Mouse (Mus musculus): Measurements from ENCODE around the gene Trpm3.

DNA sequence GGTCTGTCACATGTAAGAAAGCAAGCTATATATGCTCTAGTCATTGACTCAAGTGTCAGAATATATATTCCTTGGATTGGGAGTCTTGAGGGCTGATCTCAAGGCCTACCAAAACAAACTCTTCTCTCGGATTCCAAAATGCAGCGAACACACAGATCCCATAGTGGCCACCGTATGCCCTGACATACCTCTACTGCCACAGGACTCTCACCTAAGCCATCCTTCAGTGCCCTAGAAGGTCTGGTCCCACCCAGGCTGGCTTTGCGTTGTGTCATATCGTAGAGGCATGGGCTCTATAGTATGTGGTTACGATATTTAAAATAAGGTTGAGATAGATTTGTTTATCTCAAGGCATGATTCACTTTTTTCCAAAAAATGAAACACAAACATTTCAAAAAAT, 763.5 kb downstream of the Trpm3 start:
- TF ChIP-seq CTCF (IDR thresholded peaks at IDR 0.05; ENCODE audit: control insufficient read depth, insufficient read depth, insufficient read length) (no peak), FOSL1 (IDR thresholded peaks at IDR 0.05; ENCODE audit: insufficient read depth, low read length, poor library complexity, severe bottlenecking) (no peak), MYOG (IDR thresholded peaks at IDR 0.05; ENCODE audit: control insufficient read depth, extremely low read depth, insufficient read length) (no peak), MAX (IDR thresholded peaks at IDR 0.05) (no peak), USF1 (IDR thresholded peaks at IDR 0.05; ENCODE audit: low read depth) (no peak)
